Mouse (Mus musculus): ENCODE results near the gene Kcng3. TPM values are rescaled to one million over a fixed set of nuclear protein-coding genes. Genes with fewer than 3 reads are reported as not detected.

The Kcng3 gene
- polyA plus RNA-seq, 1 experiment = not detected

DNA sequence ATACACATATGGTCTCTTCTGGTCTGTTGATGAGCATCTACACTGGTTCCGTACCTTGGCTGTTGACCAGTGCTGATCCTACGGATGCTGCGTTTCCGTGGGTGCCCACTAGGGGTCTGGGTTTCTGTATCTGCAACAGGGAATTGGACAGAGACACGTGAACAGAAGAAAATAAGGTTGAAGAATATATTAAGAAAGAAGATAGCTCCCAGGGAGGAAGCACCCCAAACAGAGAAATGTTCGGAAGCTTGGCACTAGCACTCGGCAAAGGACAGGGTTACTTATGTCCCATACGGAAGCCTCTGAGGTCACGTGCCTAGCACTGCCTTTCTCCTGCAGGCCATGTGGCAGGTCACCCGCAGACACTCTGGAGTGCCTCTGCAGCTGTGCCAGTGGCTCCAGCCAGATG lies 68.0 kb downstream of the Kcng3 start:
- Histone ChIP-seq H3K27ac (ENCODE audit: insufficient read depth, low read depth, low read length) (peak overlapping the region; percentile 44), H3K4me3 (ENCODE audit: insufficient read depth, low read length) (peak overlapping the region; percentile 27; the same call in 1 of the 2 replicates), H3K4me1 (ENCODE audit: control insufficient read depth, insufficient read depth, low read length) (peaks cover 6% of the 10 kb centered on the region; the same call in 1 of the 2 replicates)
- TF ChIP-seq CTCF (IDR thresholded peaks at IDR 0.05; ENCODE audit: low read depth, low read length) (peak; percentile 67), POLR2A (IDR thresholded peaks at IDR 0.05; ENCODE audit: borderline replicate concordance, low read depth, low read length) (no peak)

DNA sequence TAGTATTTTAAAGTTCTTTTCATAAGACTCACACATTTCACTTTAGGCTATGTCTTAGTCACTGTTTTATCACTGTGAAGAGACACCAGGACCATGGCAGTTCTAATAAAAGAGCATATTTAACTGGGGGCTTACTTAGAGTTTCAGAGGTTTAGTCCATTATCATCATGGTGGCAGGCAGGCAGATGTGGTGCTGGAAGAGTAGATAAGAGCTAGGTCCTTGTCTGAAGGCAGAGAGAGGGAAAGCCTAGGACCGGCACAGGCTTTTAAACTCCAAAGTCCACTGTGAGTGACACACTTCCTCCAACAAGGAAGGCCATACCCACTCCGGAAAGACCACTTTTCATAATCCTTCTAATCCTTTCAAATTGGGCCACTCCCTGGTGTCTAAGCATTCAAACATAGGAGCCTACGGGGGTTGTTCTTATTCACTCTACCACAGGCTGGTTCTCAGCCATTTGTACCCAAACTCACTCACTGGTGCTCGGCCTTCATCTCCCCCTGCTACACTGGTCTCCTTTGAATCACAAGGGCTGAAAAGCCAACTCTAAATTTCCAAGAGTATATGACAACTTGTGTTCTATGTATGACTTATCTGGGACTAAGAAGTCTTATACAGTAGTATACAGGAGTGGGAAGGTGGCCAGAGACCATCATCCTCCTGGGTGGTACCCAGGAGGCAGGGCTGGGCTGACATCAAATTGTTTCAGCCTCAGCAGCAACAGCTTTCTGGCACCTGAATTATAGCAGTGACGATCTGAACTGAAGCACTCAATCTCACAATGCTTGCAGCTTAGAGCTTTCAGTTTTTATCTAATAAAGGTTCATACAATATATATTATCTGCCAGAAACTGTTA lies 69.3 kb downstream of the Kcng3 start:
- no peak overlapping the region for H3K27ac ChIP-seq (ENCODE audit: insufficient read depth, low read depth, low read length)
- peaks cover 6% of the 10 kb centered on the region; the same call in 1 of the 2 replicates for H3K4me1 ChIP-seq (ENCODE audit: control insufficient read depth, insufficient read depth, low read length)
- TF ChIP-seq CTCF (IDR thresholded peaks at IDR 0.05; ENCODE audit: low read depth, low read length) (no peak), POLR2A (IDR thresholded peaks at IDR 0.05; ENCODE audit: borderline replicate concordance, low read depth, low read length) (no peak)
- no peak overlapping the region for H3K4me3 ChIP-seq (ENCODE audit: insufficient read depth, low read length)

DNA sequence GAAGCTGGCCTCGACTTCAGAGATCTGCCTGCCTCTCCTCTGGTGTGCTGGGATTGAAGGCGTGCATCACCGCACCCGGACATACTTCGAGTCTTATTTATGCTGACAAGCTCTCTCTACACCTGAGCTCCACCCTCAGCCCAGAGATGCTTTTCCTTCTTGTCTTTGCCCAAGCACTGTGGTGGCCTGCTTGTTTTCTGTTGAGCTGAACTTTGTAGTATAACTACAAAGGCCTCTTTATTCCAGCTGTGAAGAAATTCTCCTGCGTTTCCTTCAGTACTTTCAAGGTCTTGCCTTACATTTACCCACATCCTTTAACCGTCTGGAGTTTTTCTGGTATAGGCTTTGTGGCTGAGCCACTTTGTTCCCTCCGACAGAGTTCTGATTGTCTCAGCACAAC lies 72.6 kb downstream of the Kcng3 start:
- no peak overlapping the region for H3K4me3 ChIP-seq (ENCODE audit: insufficient read depth, low read length)
- H3K27ac ChIP-seq (ENCODE audit: insufficient read depth, low read depth, low read length) = no peak overlapping the region
- H3K4me1 ChIP-seq (ENCODE audit: control insufficient read depth, insufficient read depth, low read length) = peaks cover 3% of the 10 kb centered on the region; the same call in 1 of the 2 replicates
- TF ChIP-seq CTCF (IDR thresholded peaks at IDR 0.05; ENCODE audit: low read depth, low read length) (no peak), POLR2A (IDR thresholded peaks at IDR 0.05; ENCODE audit: borderline replicate concordance, low read depth, low read length) (no peak)

DNA sequence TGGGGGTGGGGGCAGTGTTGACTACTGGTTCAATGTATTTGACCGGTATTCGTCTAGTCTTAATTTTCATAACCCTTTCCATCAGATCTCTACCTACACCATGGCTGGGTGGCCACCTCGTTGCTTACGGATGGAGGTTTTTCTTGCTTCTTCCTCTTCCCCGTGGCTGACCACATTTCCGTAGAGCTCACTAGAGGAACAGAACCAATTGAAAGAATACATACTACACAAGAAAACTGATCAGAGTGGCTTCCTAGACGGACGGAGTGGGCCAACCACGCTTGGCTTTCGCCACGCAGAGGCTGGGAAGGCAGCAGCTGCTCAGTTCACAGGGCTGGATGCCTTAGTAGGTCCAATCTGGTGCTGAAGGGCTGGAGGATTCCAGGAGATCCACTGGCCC lies 75.9 kb downstream of the Kcng3 start:
- no peaks in the 10 kb centered on the region for H3K4me1 ChIP-seq (ENCODE audit: control insufficient read depth, insufficient read depth, low read length)
- no peak overlapping the region for H3K4me3 ChIP-seq (ENCODE audit: insufficient read depth, low read length)
- no peak for TF ChIP-seq CTCF (IDR thresholded peaks at IDR 0.05; ENCODE audit: low read depth, low read length)
- no peak for TF ChIP-seq POLR2A (IDR thresholded peaks at IDR 0.05; ENCODE audit: borderline replicate concordance, low read depth, low read length)
- H3K27ac ChIP-seq (ENCODE audit: insufficient read depth, low read depth, low read length) = no peak overlapping the region

DNA sequence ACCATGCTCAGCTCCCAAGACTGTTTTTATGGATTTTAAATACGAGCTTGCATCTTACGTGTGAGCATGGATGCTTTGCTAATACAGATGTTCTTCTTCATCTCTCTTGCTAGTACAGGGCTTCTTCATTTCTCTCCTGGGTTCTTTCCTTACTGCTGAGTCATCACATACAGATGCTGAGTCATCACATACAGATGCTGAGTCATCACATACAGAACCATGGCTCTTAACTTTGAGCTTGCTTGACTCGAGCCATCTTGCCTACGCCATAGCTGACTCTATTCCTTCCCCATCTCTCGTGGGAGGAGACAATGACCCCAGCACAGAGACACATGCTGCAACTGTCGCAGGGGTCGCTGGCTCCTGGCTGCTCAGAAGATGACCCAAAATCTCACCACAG lies 76.7 kb downstream of the Kcng3 start:
- Histone ChIP-seq H3K4me1 (ENCODE audit: control insufficient read depth, insufficient read depth, low read length) (no peaks in the 10 kb centered on the region), H3K27ac (ENCODE audit: insufficient read depth, low read depth, low read length) (no peak overlapping the region), H3K4me3 (ENCODE audit: insufficient read depth, low read length) (no peak overlapping the region)
- no peak for TF ChIP-seq POLR2A (IDR thresholded peaks at IDR 0.05; ENCODE audit: borderline replicate concordance, low read depth, low read length)
- no peak for TF ChIP-seq CTCF (IDR thresholded peaks at IDR 0.05; ENCODE audit: low read depth, low read length)

DNA sequence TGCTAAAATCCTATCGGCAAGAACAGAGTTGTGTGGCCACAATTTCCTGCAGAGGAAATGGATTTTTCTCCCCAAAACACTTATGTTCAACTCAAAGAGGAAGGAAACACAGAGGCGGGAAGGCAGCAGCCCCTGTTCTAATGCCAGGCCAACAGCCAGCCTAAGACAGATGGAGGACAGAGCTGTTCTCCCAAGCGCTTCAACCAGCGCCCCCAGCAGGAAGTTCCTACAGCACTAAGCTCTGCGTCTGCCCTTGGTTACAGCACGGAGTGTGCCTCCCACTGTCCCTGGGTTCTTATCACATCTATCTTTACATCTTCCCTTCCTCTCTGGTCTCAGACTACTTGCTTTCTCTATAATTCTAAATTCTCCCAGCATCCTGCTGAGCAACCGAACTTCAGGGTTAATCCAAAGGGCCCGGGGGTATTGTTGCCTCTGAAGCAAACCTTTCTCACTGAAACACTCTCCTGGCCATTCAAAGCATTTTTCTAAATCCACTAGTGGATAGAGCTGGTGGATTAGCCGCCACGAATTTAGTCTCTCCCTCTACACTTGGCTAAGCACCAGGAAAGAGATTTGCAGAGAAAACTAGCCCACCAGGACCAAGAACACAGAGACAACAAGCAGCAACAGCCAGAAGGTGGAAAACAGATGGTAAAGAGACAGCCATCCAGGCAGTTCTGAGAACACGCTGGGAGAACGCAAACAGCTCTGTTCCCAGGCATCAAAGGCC lies 83.0 kb downstream of the Kcng3 start:
- TF ChIP-seq CTCF (IDR thresholded peaks at IDR 0.05; ENCODE audit: low read depth, low read length) (peak; percentile 37; the same call in 1 of the 2 replicates), POLR2A (IDR thresholded peaks at IDR 0.05; ENCODE audit: borderline replicate concordance, low read depth, low read length) (no peak)
- Histone ChIP-seq H3K4me3 (ENCODE audit: insufficient read depth, low read length) (no peak overlapping the region), H3K4me1 (ENCODE audit: control insufficient read depth, insufficient read depth, low read length) (peaks cover 12% of the 10 kb centered on the region), H3K27ac (ENCODE audit: insufficient read depth, low read depth, low read length) (no peak overlapping the region)

DNA sequence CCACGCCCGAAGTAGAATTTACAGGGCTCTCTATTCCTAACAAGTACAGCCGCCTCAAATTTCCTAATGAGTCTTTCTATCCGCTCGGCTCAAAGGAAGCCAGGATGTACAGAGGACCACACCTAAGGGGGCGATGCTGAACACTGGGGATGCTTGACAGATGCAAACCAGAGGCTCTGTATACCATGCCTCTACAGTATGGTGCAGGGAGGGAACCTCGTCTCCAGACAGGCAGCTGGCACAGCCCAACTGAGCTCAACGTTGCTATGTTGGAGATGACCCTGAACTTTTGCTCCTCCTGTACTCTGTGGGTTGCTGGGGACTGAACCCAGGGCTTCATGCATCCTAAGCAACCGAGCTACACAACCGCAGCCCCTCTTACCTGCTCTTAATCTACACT lies 84.5 kb downstream of the Kcng3 start:
- no peak overlapping the region for H3K4me3 ChIP-seq (ENCODE audit: insufficient read depth, low read length)
- no peak overlapping the region for H3K27ac ChIP-seq (ENCODE audit: insufficient read depth, low read depth, low read length)
- peaks cover 12% of the 10 kb centered on the region for H3K4me1 ChIP-seq (ENCODE audit: control insufficient read depth, insufficient read depth, low read length)
- TF ChIP-seq CTCF (IDR thresholded peaks at IDR 0.05; ENCODE audit: low read depth, low read length) (no peak), POLR2A (IDR thresholded peaks at IDR 0.05; ENCODE audit: borderline replicate concordance, low read depth, low read length) (no peak)

DNA sequence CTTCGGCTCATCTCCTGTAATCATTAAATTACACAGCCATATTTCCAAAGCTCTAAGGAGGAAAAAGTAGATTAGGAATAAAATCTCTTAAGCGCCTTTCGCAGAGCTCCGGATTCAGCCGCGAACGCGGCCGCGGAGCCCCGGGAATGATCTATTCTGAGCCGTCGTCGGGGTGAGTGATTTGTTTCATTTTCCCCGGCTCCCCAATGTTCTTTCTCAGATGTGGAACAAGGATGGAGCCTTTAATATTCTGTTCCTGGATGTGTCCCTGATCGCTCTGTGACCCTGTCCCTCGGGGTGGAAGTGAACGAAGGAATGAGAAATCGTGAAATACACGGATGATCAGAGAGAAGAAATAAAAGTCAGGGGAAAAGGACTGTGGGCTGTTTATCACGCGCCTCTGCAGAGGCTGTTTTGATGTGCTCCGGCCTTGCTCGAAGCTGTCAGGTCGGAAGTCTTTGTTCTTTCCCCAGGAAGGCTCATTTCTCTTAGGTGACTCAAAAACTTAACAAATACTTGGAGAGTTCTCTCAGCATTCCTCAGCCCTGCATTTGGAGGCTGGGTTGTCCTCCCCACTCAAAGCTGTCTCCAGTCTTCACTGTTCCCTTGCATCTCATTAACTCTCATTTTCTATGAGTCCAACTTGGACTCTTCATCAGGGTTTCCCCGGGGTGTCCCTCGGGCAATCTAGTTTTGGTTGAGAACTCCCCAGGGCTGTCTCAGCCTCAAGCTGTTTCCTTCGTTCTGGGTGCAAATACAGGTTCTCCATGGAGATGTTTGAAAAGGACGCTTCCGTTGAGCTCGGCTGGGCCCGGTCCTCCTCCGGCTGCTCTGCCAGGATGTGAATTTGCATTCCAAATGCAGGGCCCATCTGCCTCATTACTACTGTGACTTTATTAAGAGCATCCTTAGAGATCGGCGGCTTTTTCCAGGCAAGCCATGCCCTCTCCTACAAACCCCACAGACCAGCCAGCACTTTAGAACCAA lies 85.6 kb downstream of the Kcng3 start:
- TF ChIP-seq POLR2A (IDR thresholded peaks at IDR 0.05; ENCODE audit: borderline replicate concordance, low read depth, low read length) = no peak
- no peak for TF ChIP-seq CTCF (IDR thresholded peaks at IDR 0.05; ENCODE audit: low read depth, low read length)
- Histone ChIP-seq H3K27ac (ENCODE audit: insufficient read depth, low read depth, low read length) (no peak overlapping the region), H3K4me3 (ENCODE audit: insufficient read depth, low read length) (no peak overlapping the region), H3K4me1 (ENCODE audit: control insufficient read depth, insufficient read depth, low read length) (peaks cover 12% of the 10 kb centered on the region)

DNA sequence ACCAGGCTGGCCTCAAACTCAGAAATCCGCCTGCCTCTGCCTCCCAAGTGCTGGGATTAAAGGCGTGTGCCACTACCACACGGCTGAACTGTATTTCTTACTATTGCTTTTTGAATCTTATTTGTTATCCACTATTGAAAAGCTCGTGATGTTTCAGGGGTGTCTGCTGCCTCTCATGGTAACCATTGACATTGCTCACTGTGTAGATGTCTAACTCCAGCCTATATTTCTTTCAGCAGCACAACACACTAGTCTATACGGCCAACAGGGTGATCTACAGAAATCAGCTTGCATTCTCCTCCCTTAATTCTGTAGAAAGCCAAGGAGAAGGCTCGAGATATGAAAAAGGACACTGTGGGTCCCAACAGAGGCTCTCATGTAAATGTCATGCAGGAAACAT lies 86.4 kb downstream of the Kcng3 start:
- no peak for TF ChIP-seq CTCF (IDR thresholded peaks at IDR 0.05; ENCODE audit: low read depth, low read length)
- no peak for TF ChIP-seq POLR2A (IDR thresholded peaks at IDR 0.05; ENCODE audit: borderline replicate concordance, low read depth, low read length)
- H3K4me1 ChIP-seq (ENCODE audit: control insufficient read depth, insufficient read depth, low read length) = peaks cover 12% of the 10 kb centered on the region
- H3K4me3 ChIP-seq (ENCODE audit: insufficient read depth, low read length) = no peak overlapping the region
- no peak overlapping the region for H3K27ac ChIP-seq (ENCODE audit: insufficient read depth, low read depth, low read length)
